Mouse (Mus musculus) embryonic fibroblast, embryonic 13.5 days (primary cell): ENCODE measurements around the gene 4933424G06Rik.

ENCODE experiments used
- CTCF ChIP-seq: IDR thresholded peaks from 2 replicates; pipeline ENCODE4 v1.5.1; 2011; ENCODE audit warnings: mild to moderate bottlenecking, control low read depth, low read length, moderate library complexity, borderline replicate concordance; ENCODE audit not compliant: insufficient read depth
- POLR2A ChIP-seq: IDR thresholded peaks from 2 replicates; pipeline ENCODE4 v1.6.1; 2011; ENCODE audit warnings: low read depth, mild to moderate bottlenecking, control low read depth, low read length, moderate library complexity

DNA sequence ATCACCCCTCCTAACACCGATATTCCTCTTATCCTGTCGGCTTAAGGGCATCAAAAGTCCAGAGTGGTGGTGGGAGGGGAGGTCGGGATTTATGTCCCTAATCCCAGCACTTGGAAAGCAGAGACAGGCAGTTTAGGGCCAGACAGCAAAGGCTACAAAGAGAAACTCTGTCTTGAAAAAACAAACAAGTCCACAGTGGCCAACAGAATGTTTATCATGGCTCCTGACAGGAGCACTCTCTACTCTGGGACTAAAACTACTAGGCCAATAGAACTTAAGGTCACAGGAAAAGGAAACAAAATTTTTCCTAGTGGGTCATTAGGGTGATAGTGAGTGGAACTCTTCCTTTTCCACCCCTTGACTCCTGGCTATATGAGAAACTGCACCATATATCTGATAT, 35.0 kb upstream of the 4933424G06Rik start:
- no peak for TF ChIP-seq CTCF
- TF ChIP-seq POLR2A: no peak
